Mouse (Mus musculus): ENCODE data around the gene Trio.

DNA sequence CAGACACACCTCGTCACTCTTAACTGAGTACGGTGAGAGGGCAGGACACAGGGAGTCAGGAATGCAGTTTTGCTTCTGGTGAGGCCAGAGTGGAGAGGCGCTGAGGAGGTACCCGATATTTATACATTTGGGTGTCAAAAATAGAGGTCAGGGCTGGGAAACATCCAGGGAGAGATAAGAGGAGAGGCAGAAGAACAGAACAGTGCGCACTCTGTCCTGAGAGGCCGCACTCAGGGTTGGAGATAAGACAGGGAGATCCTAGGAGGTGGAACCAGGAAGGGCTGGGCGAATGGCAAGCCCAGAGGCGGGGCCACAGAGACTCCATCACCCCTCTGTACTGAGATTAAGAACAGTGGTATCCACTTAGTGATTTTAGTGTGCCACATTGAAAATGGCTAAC is 185.1 kb downstream of the Trio start:
- TF ChIP-seq CTCF (IDR thresholded peaks at IDR 0.05; ENCODE audit: extremely low read depth, insufficient read depth, low read length) (no peak), POLR2A (IDR thresholded peaks at IDR 0.05; ENCODE audit: extremely low read depth, insufficient read depth, low read length) (no peak)
